Mouse (Mus musculus) forebrain, embryonic 15.5 days (tissue): ENCODE results near the gene Tom1. TPM values are rescaled to one million over a fixed set of nuclear protein-coding genes. Genes with fewer than 3 reads are reported as not detected.

Experiments
- ATAC-seq: fragments of 200-750 bp; cut with Nextera tagmentation; replicated peaks from 2 replicates; pipeline ENCODE4 v1.8.0; 2017; ENCODE audit warnings: mild to moderate bottlenecking, moderate TSS enrichment, moderate library complexity
- H3K27ac ChIP-seq: fragments of 300-500 bp; sonication (generic); replicated peaks from 2 replicates; pipeline ENCODE4 v1.5.1; 2015; ENCODE audit warnings: mild to moderate bottlenecking, inconsistent platforms
- H3K27me3 ChIP-seq: fragments of 300-500 bp; sonication (generic); 2 replicates; pipeline ENCODE4 v1.6.1; 2015; ENCODE audit warnings: inconsistent platforms
- H3K36me3 ChIP-seq: fragments of 300-500 bp; sonication (generic); 2 replicates; pipeline ENCODE4 v1.6.1; 2015; ENCODE audit warnings: mild to moderate bottlenecking, inconsistent platforms
- H3K4me1 ChIP-seq: fragments of 300-500 bp; sonication (generic); 2 replicates; pipeline ENCODE4 v1.6.1; 2015; ENCODE audit warnings: inconsistent platforms
- H3K4me2 ChIP-seq: fragments of 300-500 bp; sonication (generic); replicated peaks from 2 replicates; pipeline ENCODE4 v1.6.1; 2015; ENCODE audit warnings: mild to moderate bottlenecking, inconsistent platforms
- H3K4me3 ChIP-seq: fragments of 300-500 bp; sonication (generic); 2 replicates; pipeline ENCODE4 v1.5.1; 2015; ENCODE audit warnings: mild to moderate bottlenecking, inconsistent platforms
- H3K9ac ChIP-seq: fragments of 300-500 bp; sonication (generic); replicated peaks from 2 replicates; pipeline ENCODE4 v1.6.1; 2015; ENCODE audit warnings: mild to moderate bottlenecking, inconsistent platforms
- H3K9me3 ChIP-seq: fragments of 300-500 bp; sonication (generic); 2 replicates; pipeline ENCODE4 v1.6.1; 2016; ENCODE audit warnings: inconsistent platforms
- WGBS: fragments of 180-500 bp; shearing (Covaris S2); methylation state at CpG from one replicate; pipeline ENCODE4 v1.1.7; 2015; ENCODE audit warnings: mixed read lengths; 5-methylcytosine and 5-hydroxymethylcytosine counted together
- polyA plus RNA-seq: library from polyadenylated mRNA; unstranded; fragments of >200 nt; fragmentation: Nextera tagmentation; extraction: Ambion mirVana; gene quantifications from 2 replicates; pipeline ENCODE4 v1.2.1, GENCODE M21; 2015

Tom1 gene
- polyA plus RNA-seq, 1 experiment from 2014 or later, result 20.7 TPM

GRCm38 (mm10) chr8:75108527-75109235 lies 75.2 kb downstream of the Tom1 start:
- 1% methylated on average over 9 of the region's 9 CpGs for WGBS
- H3K27ac ChIP-seq, result peak overlapping the region; percentile 83

GRCm38 (mm10) chr8:75109236-75109967 lies 75.9 kb downstream of the Tom1 start, which contains the start of gene Mcm5:
Gene Mcm5, plus strand, starts transcription at chr8:75109569.
- Histone ChIP-seq H3K4me3 (peak within 1 kb of the TSS; percentile 65), H3K27me3 (no peaks in the 10 kb centered on the region), H3K36me3 (peaks cover 20% of the 10 kb centered on the region; the same call in 1 of the 2 replicates), H3K4me2 (peak within 1 kb of the TSS; percentile 59), H3K4me1 (peaks cover 24% of the 10 kb centered on the region), H3K27ac (peak within 1 kb of the TSS; percentile 83), H3K9me3 (no peaks in the 10 kb centered on the region), H3K9ac (peak within 1 kb of the TSS; percentile 51)
- WGBS, result under 1% methylated on average over 59 of the region's 59 CpGs
- peak; percentile 99 for ATAC-seq

More at GRCm38 (mm10) chr8:75108527-75109235, 75.2 kb downstream of the Tom1 start:
- Histone ChIP-seq H3K4me2 (peak overlapping the region; percentile 51), H3K9me3 (no peaks in the 10 kb centered on the region), H3K36me3 (peaks cover 13% of the 10 kb centered on the region; the same call in 1 of the 2 replicates), H3K9ac (peak overlapping the region; percentile 51), H3K4me1 (peaks cover 24% of the 10 kb centered on the region), H3K27me3 (no peaks in the 10 kb centered on the region), H3K4me3 (peak overlapping the region; percentile 65)
- peak; percentile 75 for ATAC-seq

- WGBS, result 18% methylated on average over 13 of the region's 13 CpGs
- Histone ChIP-seq H3K9me3 (no peaks in the 10 kb centered on the region), H3K4me1 (peaks cover 24% of the 10 kb centered on the region), H3K4me2 (peak overlapping the region; percentile 59), H3K4me3 (peak overlapping the region; percentile 65), H3K36me3 (peaks cover 20% of the 10 kb centered on the region; the same call in 1 of the 2 replicates), H3K27me3 (no peaks in the 10 kb centered on the region), H3K9ac (peak overlapping the region; percentile 50), H3K27ac (no peak overlapping the region)
- ATAC-seq, result no peak
Measured at GRCm38 (mm10) chr8:75110093-75110492, 76.6 kb downstream of the Tom1 start.

- no peak for ATAC-seq
- no peak overlapping the region for H3K4me2 ChIP-seq
- no peaks in the 10 kb centered on the region for H3K4me1 ChIP-seq
- H3K27ac ChIP-seq, result no peak overlapping the region
- H3K36me3 ChIP-seq, result peaks cover 54% of the 10 kb centered on the region
- no peaks in the 10 kb centered on the region for H3K27me3 ChIP-seq
- H3K9ac ChIP-seq, result no peak overlapping the region
- H3K4me3 ChIP-seq, result no peak overlapping the region
- no peaks in the 10 kb centered on the region for H3K9me3 ChIP-seq
- 92% methylated on average over 1 of the region's 1 CpGs for WGBS
Measured at GRCm38 (mm10) chr8:75118505-75118904, 85.0 kb downstream of the Tom1 start.

GRCm38 (mm10) chr8:75119287-75119686 lies 85.8 kb downstream of the Tom1 start:
- H3K27me3 ChIP-seq, result no peaks in the 10 kb centered on the region
- H3K27ac ChIP-seq, result no peak overlapping the region
- no peaks in the 10 kb centered on the region for H3K4me1 ChIP-seq
- H3K36me3 ChIP-seq, result peaks cover 52% of the 10 kb centered on the region
- no peak overlapping the region for H3K4me2 ChIP-seq
- H3K9ac ChIP-seq, result no peak overlapping the region
- WGBS, result 99% methylated on average over 2 of the region's 2 CpGs
- H3K4me3 ChIP-seq, result no peak overlapping the region
- no peaks in the 10 kb centered on the region for H3K9me3 ChIP-seq
- no peak for ATAC-seq

Other genes starting within 250 kb of the Tom1 start
- not detected in 2 replicates for gene Isx, start 160.5 kb upstream of the Tom1 start, polyA plus RNA-seq
- gene Hmgxb4, start 40.3 kb upstream of the Tom1 start, polyA plus RNA-seq, result 46.2 and 49.1 TPM in 2 replicates
- 8.4 and 9.1 TPM in 2 replicates for gene Hmox1, start 59.9 kb downstream of the Tom1 start, polyA plus RNA-seq
- gene Mcm5, start 75.9 kb downstream of the Tom1 start, polyA plus RNA-seq, result 69.7 and 79.8 TPM in 2 replicates
- 0.80 and 1.4 TPM in 2 replicates for gene Rasd2, start 180.2 kb downstream of the Tom1 start, polyA plus RNA-seq